Mouse (Mus musculus) brain, adult 2 months (tissue): ENCODE data around the gene Myo9b.
"Not testable (repeated sequence)": the region's sequence is repeated elsewhere in the genome, so short reads cannot be mapped to it uniquely, and the experiment has no call there.

Experiments
- DNase-seq: peaks from one replicate; pipeline ENCODE4 v3.0.0; 2011; ENCODE audit warnings: low read depth, low spot score

The Myo9b gene

DNA sequence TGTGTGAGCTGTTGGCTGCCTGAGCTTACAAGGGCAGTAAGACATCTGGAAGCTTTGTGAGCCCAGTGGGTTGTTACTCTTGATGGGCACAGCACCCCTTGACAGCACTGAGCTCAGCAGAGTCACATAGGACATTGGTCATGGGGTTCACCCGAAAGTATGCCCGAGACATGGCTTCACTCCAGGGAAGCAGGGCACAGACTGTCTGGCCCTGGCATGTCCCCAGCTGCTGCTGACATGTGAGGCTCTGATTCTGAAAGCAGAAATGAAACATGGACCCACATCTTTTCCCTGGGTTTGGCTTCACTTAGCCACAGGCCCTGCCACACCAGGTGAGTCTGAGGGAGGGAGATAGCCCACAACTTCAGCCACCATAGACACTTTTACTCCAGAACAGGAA, 24.3 kb downstream of the Myo9b start:
- DNase-seq = no peak

DNA sequence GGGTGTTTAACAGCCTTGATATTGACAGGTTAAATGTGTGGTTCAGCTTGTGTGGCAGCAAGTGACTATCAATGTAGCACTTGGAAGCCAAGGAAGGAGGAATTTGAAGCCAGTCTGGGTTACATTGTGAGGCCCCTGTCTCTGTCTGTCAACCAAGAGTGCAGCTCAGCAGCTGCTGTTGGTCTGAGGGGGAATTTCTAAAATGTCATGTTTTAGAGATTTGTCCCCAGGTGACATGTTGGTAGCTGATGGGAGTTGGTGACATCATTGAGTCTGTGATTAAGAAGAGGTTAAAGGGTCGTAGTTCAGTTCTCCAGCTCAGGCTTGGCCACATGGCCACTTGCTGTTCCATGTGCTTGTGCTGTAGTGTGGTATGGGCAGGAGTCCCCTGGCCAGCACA, 24.9 kb downstream of the Myo9b start:
- DNase-seq = no peak

DNA sequence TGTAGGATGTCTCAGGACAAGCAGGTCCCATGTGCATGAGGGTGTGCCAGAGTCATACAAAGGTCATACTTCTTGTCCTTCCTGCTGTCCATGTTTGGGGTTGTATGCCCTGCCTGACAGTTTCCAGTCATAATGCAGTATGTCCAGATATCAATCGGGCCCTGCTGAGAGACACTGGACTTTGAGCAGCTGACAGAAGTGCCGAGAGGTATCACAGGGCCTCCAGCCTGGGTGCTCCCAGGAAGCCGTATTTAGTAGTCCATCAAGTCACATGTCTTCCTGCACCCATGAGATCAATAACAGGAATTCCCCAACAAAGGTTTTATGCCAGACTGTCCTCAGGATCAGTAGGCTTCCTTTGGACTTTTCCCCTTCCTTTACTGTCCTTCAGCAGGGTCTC, 27.2 kb downstream of the Myo9b start:
- DNase-seq = no peak

DNA sequence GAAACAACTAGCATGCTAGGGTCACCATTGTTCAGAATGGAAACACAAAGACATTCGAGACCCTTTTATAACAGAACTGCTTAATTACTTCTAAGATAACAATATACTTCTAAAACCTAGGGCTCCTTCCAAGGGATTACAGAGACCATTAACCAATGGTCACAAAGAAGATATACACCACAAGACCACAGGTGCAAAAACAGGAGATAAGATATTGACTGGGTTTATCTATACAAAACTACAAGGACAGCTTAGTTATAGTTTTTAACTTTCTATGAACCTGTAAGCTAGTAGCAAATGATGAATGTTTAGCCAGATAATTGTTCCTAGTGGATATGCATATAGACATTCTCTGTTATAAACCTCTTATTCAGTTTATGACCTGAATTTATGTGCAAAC, 30.3 kb downstream of the Myo9b start:
- no peak for DNase-seq

DNA sequence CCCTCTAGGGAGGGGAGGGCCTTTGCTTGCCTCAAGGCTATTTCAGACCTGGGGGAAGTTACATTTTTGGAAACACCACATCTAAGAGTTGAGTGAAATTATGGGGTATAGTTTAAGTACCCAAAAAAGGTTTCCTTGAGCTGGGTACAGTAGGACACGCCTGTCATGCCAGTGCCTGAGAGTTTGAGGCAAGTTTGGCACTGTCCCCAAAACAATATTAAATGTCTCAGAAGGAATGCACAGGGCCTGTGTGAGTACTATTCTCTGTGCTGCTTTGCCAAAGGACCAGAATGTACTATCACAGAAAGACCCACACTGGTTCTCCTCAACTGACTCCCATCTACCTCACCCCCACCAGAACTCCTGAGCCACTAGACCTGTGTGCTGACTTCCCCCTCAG, 31.1 kb downstream of the Myo9b start:
- no peak for DNase-seq

DNA sequence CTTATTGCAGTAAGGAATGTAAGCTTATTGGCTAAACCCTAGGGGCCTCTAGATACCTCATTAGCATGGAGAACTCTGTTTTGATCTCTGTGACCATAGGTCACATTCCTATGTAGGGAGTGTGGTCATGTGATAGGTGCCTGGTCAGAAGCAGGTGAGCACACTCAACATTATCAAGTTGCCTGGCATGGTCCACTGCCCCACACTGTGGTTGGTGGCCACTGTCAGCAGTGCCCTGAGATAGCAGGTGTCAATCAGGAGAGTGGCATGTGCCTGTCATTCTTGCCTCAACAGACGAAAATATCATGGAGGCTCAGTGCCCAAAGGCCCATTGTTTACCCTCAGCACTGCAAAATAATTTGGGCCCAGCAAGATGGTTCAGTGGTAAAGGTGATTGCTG, 33.5 kb downstream of the Myo9b start:
- no peak for DNase-seq

DNA sequence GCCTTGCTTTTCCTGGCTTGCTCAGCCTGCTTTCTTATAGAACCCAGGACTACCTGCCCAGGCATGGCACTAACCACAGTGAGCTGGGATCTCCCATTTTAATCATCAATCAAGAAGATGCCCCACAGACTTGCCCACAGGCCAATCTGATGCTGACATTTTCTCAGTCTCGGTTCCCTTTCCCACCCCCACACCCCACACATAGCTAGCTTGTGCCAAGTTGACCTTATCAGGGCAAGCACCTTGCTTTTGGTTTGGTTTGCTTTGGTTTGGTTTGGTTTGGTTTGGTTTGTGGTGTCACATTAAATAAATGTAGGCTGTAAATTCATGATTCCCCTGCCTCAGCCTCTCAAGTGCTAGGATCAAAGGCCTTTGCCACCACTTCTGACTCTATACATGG, 34.9 kb downstream of the Myo9b start:
- no peak for DNase-seq

DNA sequence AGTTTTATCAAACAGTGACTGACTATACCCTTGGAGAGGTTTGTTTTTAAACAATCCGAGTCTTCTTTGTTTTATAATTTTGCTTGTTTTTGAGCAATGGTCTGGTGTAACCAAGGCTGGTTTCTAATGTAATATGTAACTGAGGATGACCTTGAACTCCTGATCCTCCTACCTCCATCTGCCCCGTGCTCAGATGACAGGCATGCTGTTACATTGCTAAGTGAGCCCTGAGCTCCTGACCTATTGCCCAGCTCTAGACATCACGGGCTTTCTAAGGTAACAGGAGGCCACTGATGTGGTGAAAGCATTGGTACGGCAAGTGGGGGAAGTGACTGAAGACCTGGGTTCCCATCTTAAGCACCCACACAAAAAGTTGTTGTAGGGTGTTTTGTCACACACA, 35.4 kb downstream of the Myo9b start:
- DNase-seq = no peak

DNA sequence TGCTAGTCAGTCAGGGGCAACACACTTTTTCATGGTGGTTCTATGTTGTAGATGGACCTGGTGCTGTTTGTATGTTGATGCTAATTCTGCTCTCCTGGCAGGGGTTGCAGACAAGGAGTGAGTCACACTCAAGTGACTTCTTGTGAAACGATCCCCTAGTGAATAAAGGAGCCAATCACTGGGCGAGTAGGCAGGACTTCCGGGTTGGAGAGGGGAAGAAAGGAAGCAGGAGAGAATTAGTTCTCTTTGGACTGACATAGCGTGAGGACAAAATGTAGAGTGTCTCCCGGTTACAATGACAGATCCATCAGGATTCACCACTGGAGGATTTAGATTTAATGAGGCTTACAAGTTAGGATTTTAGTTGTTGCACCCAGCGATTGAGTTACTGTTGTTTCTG, 37.9 kb downstream of the Myo9b start:
- DNase-seq = peak; percentile 19

DNA sequence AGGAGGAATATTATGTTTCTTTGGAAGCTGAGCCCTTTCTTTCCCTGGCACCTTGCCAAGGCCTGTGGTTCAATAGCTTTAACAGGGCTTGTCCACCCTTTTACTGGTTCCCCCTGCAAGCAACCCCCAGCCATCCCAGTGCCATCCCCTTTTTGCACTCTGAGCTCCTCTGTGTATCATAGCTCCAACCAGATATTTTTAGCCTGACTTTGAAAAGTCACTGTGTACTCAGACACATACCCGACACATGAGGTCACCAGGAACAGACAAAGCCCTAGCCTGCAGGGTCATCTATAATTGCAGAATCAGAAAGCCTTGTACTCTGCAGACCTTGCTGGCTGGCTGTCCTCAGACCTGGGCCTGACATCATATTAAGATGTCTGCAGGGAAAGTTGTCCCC, 40.2 kb downstream of the Myo9b start:
- peak; percentile 20 for DNase-seq

DNA sequence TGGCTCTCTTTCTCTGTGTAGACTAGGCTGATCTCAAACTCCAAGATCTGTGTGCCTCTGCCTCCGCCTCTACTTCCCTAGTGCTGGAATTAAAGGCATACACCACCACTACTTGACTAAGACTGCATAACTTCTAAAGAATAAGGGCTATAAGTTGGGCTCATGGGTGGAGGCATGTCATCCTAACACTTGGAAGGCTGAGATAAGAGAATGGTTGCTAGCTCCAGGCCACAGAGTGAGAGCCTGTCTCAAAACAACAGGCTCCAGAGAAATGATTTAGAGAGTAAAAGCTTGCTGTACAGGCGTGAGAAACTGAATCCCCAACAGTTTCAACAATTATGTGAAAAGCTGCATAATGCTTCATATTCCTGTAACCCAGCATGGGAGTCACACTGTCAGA, 41.4 kb downstream of the Myo9b start:
- DNase-seq = no peak

DNA sequence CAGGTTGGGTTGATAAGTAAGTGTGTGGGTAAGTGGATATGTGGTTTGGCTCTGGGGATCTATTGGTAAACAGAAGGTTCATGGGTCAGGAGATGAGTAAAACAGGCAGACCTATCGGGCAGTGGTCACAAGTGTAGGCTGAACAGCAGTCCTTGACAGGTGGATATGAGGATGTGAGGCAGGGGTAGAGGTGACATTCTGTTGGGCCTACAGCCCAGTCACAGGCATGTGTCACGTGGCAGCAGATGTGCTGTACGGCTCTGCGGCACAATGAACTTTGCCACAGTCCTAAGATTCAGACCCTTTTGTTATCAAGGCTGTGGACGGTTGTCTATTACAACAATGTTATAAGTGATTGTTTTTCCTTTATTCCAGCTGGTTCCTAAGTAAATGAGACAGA, 43.5 kb downstream of the Myo9b start:
- DNase-seq = no peak

DNA sequence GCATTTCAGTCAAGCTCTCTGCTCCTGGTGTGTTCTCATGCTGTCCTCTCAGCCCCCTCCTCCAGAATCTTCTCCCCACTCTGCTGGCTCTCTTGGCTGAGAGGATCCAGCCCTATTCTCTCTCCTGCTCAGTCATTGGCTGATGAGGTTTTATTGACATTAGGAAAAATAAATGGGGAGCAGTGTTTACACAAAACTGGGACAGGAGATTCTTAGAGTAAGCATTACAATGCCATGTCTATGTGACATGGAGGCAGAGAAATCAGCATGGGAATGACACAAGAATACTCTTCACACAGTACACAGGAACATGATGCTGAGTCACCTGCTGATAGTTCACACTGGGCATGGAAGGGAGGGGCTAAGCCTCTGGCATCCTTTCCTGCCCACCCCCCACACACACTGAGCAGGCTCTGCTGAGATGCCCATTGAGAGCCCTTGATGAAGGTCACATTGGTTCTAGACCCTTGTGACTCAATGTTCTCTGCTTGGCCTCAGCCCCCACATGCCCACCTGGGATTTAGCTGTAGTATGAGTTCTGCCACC, 44.0 kb downstream of the Myo9b start:
- DNase-seq = peak; percentile 38

DNA sequence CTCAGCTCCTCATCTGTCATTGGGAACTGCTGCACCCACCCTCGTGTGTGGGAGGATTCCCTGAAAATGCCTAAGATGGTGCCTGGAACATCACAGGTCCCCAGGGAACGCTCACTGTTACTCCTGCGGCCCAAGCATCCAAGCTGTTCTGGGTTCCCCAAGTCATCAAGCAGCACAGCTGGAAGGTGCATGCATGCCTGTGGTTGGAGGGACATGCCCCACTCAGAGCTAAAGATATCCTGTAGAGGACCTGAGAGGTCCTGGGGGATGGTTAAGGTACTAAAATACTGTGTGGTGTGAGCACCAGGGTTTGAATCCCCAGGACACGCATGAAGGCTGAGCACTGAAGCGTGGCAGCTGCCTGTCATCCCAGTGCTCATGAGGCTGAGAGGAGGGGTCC, 46.1 kb downstream of the Myo9b start:
- DNase-seq = not testable (repeated sequence)

DNA sequence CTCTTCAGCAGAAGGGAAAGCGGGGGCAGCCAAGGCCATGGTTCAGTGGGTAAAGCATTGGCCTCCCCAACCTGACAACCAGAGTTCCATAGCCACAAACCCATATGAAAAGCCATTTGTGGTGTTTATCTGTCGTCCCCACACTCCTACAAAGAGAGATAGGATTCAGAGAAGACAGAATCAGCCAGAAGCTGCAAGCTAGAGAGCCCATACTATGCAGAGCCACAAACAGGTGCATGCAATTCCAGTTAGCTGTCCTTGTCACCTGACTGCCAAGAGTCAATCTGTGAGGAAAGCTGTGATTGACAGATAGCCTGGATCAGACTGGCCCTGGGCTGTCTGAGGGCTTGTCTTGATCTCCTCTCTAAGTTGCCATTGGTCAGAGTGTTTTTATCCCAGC, 47.2 kb downstream of the Myo9b start:
- not testable (repeated sequence) for DNase-seq

DNA sequence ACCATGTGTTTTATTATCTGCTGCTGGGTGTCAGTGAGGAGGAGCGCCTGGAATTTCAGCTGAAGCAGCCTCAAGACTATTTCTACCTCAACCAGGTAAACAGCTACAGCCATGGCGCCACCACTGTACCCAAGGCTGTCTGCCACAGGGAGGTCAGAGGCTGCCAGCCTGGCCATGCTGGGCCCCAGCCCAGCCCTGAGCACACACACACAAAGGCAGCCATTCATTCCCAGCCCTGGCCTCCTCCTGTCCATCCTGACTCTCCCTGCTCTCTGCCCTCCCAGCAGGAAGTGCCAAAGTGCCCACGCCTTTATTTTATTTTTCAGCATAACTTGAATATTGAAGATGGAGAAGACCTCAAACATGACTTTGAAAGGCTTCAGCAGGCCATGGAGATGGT, 50.4 kb downstream of the Myo9b start:
- peak; percentile 69 for DNase-seq

DNA sequence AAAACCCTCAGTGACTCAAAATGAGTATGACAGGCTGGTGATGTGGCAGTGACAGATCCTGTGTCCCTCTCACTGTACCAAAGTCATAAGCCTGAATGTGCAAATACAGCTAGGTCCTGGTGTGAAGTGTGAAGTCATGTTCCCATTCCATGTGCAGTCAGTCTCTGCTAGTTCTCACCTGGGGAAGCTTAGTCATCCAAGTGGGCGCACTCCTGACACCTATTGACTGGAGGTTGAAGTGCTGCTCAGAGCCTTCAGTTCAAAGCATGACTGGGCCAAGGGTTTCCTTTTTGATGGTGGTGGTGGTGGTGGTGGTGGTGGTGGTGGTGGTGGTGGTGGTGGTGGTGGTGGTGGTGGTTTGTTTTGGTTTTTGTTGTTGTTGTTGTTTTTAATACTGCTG, 52.3 kb downstream of the Myo9b start:
- peak; percentile 58 for DNase-seq

DNA sequence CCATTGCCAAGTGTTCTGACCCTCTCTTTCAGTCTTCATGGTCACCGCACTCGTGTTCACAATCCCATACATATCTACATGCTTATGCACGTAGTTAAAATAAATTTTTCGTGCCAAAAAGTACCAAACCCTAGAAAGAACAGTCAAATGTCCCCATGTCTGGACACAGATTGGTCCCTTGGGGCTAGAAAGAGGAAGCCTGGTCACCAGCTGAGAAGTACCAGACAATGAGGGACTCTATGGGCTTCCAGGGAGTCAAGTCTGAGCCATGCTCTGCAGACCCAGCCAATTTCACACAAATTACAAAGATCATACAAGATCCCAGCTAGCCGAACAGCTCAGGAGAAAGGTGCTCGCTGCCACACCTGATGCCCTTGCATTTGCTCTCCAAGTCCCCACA, 65.3 kb downstream of the Myo9b start:
- DNase-seq = not testable (repeated sequence)

DNA sequence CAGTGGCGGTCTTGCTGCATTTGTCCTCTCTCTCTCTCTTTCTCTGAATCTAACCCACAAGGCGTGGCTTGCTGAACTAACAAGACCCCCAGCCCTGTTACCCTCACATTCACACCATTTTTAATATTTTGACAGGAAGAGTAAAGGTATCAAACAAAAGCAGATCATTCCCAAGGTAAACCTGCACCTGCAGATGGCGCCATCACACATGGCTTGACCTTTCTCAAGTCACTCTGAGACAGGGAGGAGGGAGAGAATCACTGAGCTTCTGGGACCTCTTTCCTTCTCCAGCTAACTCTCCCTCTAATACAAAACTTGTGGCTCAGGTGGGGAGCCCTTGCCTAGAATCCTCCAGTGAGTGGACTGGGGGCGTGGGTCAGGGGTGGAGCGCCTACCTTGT, 68.1 kb downstream of the Myo9b start:
- DNase-seq = peak; percentile 51

DNA sequence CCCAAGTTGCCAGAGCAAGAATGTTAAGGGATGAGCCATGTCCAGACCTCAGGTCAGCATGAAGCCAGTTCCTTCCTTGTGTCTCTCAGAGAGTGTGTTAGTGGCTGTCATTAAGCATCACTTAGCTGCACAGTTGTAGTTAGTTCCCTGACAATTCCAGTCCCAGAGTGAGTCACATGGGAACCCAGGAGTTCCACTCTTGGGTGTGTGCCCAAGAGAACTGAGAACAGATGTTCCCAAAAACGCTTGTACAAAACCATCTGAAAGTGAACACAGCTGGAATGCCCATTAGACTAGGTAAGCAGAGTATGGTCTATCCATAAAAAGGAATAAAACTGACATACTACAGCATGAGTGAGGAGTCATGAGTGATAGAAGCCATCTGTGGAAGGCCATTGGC, 74.1 kb downstream of the Myo9b start:
- DNase-seq = no peak

DNA sequence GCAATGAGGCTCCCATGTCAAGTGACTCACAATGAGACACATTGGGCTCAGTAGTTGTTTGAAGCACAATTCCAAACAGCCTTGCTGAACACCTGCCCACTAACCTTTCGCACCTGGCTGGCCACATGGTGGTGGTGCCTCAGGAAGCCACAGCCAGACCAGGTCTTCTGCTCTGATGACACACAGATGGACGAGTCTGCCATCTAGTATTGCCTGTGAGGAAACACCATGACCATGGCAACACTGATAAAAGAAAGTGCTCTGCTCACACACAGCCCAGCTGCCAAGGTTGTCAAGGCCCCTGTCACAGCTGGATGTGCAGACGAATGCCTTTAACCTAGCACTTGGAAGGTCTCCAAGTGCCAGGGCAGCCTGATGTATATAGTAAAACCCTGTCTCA, 78.6 kb downstream of the Myo9b start:
- DNase-seq = no peak

DNA sequence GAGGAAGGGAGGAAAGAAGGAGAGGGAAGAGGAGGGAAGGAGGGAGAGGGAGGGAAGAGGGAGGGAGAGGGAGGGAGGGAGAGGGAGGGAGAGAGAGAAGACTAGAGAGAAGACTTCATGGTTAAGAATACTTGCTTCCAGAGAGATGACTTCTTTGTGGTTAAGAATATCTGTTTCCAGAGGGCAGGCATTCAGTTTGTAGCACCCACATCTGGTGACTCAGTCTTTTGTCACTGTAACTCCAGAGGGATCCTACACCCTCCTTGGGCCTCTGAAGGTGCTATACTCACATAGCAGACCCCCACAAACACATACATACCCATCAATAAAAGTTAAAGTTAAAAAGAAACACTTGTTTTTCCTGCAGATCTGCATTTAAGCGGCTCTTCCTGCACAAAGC, 79.0 kb downstream of the Myo9b start:
- peak; percentile 26 for DNase-seq

DNA sequence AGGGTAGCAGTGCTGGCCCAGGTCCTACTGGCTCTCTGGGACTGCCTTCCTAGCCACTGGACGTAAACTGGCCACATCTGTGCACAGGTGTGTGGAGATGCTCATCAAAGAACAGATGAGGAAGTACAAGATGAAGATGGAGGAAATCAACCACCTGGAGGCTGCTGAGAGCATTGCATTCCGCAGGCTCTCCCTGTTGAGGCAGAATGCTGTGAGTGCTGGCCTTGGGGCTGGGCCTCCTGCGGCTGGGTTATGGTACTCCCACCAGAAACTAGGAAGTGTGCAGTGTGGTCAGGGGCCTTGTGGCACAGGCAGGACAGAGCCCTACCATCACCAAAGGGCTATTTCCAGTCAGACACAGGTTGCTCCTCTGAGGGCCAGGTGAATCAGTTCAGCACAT, 85.5 kb downstream of the Myo9b start:
- no peak for DNase-seq

DNA sequence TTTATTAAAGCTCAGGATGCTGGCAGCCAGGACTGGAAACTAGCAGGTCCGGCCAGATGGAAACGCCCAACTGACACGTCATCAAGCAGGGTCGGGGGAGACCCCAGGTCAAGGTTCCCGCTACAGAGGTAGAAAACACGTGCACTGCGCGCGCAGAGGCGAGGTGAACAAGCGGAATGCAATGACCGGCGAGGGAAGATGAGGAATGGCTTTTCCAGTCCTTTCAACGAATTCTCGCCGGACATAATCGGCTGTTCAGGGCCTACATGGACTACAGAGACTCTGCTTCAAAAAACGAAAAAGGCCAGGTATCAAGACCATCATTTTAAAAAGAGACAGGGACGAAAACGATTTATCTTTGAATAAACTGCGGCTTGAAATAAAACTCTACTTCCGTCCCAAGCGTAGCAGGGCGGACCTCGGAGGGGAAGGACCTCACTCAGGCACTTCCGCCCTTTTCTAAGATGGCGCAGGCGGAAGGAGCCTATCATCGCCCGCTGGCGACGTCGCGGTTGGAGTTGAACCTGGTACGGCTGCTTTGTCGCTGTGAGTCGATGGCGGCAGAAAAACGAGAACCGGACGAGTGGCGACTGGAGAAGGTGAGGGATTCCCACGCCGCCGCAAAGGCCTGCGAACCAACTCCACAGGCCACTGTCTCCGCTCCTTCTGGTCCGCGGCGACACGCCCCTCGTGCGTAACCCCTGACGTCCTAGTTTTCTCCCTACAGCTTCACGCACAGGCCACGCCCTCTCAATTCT, 94.4 kb downstream of the Myo9b start, which contains the start of gene Use1:
Use1 (plus strand) TSS at position 78 of the 758 bp plus-strand sequence.
- DNase-seq = peak; percentile 98
